Mouse (Mus musculus) cerebellum, postnatal 10 days (tissue): ENCODE measurements around the gene Cdh18.
"Not testable (repeated sequence)": the region's sequence is repeated elsewhere in the genome, so short reads cannot be mapped to it uniquely, and the experiment has no call there.

Experiments used
- DNase-seq, 2 experiments: peaks; one replicate each; pipeline ENCODE4 v3.0.0; 2021; ENCODE audit warnings: mixed read lengths in 2 of 2

The Cdh18 gene

DNA sequence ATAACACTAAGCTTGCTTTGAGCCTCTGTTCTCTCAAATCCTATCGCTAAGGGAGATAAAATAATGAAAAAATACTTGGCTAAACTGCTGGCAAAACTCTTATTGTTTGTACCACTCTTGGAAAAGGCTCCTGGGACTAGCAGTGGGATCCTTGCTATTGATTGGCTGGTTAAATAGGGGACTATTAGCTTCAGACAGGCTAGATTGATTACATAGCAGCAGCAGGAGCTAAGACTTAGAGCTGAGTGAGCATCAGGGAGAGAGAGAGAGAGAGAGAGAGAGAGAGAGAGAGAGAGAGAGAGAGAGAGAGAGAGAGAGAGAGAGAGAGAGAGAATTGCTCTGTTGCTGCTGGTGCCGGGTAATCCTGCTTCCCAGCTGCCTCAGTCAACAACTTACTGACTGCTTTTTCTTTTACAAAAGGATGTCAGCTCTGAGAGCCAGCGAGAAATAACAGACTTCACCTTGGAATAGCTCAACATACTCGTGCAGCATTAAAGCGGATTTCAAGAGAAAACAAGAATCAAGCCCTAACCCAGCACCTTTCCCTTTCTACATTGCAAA lies at the start of gene Cdh18:
TSS of gene Cdh18 (plus strand) at position 312 of the 561 bp plus-strand sequence.
- no peak for DNase-seq

DNA sequence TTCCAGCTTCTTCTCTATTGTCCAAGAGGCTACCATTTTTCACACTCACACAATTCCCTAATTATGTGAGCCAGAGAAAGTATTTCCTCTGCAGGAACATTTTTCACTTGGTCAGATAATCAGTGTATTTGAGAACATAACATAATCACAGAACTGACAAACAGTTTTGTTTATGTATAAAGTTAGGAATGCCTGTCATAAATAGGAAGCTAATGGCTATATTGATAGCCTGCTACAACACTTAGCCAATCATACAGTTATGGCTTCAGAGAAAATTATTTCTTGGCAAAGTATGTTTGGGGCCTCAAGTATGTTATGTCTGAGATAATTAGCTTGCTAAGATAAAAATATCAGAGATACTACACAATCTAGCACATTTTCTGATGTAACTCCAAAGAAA lies 37.6 kb upstream of the Cdh18 start:
- DNase-seq: no peak

DNA sequence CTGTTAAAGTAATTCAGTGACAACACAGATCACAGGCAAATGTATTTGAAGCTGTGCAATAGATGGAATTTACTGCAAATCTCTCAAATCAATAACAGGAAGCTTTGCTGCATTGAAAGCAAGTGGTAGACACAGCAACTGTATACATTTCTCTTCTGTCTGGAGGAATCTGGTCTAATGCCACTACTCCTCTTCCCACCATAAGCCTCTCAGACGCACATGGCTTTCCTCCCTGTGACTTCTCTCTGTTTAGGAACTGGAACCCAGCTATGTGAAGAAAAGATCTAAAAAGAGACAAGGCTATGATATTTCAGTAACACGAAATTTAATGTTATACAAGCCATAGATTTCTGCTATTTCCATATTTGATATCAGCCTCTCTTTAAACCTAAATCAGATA lies 13.0 kb upstream of the Cdh18 start:
- no peak for DNase-seq

DNA sequence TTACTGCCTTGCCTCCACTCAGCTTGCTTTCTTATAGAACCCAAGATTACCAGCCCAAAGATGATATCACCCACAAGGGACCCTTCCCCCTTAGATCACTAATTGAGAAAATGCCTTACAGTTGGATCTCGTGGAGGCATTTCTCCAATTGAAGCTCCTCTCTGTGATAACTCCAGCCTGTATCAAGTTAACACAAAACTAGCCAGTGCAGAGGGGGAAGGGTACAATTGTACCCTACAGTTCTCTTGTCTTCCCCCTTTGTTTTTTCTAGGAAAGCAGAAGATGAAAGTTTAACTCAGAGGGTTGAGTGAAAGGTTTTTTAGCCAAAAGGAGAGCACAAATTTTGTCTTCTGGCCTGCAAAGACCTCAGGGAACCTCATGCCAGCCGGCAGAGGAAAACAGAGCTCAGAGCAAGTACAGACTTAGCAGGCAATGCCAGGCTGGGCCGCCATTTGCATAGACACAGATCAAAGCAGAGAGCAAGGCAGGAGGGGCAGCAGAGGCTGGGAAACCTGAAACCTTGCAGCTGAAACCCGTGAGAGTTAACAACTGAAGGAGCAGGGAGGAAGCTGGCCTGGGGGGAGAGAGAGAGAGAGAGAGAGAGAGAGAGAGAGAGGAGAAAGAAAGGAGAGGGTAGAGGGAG lies 29.3 kb downstream of the Cdh18 start:
- no peak for DNase-seq

DNA sequence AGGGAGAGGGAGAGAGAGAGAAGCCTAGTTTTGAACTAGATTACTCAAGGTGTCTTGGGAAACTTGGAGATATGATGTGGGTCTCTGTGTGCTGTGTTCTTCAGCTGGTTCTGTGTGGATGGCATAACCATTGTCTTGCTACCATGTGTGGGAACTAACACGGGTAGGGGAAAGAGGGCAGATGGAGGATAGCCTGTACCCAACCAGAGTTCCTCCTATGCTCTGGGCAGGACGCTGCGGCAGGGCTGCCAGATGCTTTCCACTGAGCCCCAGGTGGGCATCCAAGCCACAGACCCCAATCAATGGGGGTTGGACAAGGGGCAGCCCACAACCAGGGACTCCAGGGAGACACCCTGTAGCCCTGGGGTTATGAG lies 29.8 kb downstream of the Cdh18 start:
- no peak for DNase-seq

DNA sequence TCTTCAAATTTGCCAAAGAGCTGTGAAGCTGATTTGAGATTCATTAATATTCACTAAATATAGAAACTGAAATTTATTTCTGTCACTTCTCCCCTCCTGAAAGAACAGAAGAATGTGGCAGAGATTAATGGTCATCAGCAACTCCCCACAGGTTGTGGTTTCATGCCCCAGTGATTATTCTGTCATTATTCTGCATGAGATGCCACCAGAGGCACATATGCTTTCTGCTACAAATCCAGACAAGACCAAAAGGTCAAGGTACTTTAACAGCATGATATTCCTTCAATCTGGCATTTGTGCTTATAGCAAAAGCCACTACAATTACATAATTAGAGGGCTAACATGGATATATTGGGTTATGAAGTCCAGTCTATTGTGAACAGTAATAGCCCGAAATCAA lies 35.8 kb downstream of the Cdh18 start:
- peak; percentile 71 to 75 for DNase-seq

DNA sequence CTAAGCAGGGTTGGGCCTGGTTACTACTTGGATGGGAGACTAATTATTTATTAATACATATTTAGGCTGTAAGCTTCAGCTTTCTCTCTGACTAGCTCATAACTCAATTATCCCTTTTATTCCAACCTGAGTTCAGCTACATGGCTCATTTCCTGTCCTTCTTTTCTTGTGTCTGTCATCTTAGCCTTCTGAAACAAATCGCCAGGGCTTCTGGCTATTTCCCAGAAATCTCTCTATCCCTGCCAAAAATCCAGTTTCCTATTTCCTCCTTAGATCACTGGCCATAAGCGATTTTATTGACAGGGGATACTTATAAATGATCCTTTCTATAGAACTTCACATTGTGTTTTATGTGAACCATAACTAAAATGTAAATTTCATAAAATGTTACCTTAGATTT lies 167.6 kb downstream of the Cdh18 start:
- DNase-seq: peak; percentile 67 to 71

DNA sequence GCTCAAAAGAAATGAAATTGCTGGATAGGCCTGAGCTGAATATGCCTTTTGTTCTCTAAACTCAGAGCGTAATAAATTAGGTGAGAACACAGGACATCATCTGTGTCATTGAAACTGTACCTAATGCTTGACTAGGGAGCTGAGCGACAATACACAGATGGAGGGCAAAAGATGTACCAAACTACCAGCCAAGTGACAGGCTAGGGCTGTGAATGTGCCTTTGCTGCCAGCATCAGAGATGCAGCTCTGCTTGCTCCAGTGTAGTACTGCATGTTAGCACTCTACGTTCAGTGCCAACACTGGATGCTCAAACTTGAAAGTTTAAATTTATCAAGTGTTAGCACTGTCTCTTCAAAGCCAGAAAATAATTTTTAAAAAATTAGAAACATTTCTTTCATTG lies 168.9 kb downstream of the Cdh18 start:
- DNase-seq: peak; percentile 66 to 75

DNA sequence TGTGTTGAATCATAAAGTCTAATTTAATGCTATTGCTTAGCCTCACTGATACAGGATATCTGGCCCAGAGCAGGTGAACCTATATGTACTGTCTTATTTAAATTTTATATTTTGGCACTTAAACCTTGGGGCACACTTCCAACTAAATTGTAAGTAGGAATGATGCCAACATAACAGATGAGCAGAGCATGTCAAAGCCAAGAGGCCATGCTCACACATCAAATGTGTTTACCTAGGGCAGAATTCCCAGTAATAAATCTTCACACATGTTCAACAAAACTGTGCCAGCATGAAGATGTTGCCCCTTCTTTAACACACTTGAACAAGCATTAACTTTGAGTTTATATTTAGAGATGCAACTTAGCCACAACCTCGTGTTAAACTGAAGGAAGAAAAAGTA lies 177.8 kb downstream of the Cdh18 start:
- peak; percentile 64 to 75 for DNase-seq

DNA sequence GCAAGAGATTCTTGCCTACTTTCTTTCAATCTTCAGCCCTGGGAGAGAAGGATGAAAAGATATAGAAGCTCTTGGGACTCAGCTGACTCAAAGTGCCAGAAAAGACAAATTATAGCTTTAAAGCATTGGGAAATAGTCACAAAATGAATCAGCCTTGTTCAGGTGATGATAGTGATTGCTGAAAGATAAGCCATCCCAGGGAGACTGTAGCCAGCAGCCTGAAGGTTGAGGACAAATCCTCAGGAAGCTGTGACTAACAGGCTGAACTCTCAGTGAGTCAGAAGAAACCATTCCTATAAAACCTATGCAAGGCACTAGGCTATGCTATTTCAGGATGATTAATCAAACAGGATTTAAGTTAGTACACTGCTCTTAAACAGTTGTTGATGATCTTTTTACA lies 184.2 kb downstream of the Cdh18 start:
- no peak for DNase-seq

DNA sequence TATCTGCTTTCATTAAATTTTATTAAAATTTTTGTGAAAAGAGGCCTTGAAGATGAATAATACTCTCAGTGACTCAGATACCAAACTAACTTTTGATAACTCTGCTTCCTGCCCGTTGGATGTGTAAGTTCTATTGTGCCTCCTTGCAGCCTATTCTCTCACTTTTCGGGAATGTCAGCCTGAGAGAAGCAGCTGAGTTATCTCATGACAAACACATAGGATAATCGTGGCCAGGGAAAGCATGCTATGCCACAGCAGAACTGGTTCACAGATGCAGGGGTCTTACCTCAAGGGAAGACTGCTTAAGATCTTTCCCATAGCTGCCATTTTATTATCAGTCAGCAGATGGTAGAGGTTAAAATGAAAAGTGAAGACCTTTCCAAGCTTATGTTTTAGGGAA lies 187.3 kb downstream of the Cdh18 start:
- DNase-seq: no peak

DNA sequence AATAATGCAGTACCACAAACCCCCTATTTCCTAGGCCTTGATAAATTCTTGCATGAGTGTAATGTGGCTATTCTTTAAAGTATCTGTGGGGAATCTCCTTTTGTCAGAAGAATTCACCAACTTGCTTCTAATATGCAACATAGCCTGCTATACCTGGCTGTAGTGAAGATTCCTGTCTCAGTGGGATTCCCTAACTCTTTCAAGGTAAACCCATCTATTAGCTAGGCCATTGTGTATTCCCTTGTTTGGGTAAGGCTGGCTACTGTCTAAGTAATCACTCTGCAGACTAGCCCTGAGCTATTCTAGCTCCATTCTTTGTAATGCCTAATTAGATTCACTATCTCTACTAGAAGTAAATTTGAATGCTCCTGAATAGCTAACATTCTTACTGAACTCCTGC lies 212.4 kb downstream of the Cdh18 start:
- not testable (repeated sequence) for DNase-seq

DNA sequence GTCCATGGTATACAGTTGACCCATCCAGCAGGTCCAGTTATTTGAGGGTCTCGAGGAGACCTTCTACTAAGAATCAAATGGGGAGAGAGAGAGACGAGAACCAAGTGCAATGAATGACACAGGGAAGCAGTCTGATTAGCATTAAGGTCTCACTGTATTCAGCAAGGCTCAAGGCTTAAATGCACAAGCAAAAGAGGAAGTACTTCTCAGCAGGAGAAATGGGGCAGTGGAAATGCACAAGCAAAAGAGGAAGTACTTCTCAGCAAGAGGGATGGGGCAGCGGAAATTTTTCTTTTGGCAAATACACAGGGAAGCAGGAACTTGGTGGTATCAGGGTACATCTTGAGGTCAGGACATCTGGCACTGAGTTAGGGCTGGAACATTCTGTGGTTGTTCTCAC lies 217.8 kb downstream of the Cdh18 start:
- not testable (repeated sequence) for DNase-seq

DNA sequence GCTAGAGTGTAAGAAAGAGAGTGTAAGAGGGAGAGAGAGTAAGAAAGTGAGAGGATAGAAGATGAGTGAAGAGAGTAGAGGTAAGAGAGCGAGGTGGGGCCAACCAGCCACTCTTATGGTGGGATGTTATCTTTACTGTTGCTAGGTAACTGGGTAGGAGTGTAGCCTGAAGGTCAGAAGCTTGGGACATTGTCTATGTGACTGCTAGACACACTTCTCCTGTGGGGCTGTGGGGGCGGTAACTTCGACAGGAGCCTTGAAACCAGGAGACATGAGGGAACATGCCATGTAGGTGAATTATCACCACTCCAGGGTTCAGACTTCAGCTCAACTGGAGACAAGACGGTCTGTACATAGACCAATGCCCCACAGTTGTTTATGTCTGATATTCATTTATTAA lies 227.5 kb downstream of the Cdh18 start:
- no peak for DNase-seq

DNA sequence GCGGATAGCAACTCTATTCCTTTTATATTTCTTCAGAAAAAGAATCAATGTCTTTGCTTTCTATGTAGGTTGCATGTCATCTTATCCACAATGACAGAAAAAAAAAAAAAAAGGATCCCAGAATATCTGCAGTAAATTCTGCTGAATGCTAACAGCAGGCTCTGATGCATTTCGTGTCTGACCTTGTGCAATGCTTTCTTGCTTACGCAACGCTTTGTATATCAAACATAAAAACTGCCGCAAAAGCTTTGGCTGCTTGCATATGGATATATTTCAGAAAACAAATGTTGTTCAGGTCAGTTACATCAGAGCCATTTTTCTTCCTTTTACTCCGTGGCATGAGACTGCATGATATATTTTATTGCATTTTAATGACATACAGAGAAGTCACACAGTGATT lies 240.9 kb downstream of the Cdh18 start:
- DNase-seq: no peak

DNA sequence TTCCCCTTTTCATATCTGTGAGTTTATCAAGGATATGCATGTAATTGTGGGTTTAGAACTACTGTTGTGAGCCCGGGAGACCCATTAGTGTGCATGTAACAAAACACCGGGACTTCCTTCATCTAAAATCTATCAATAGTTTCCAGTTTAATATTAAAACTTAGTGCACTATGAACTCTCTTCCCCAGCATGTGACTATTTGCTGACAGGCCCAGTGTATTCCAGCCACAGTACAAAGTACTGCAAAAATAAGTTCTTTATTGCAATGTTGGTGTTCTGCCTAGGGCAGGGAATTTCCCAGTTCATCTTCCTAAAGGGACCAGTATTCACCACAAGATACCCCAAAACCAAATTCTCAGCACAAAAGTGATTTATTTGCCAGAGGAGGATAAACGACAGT lies 243.0 kb downstream of the Cdh18 start:
- no peak for DNase-seq

DNA sequence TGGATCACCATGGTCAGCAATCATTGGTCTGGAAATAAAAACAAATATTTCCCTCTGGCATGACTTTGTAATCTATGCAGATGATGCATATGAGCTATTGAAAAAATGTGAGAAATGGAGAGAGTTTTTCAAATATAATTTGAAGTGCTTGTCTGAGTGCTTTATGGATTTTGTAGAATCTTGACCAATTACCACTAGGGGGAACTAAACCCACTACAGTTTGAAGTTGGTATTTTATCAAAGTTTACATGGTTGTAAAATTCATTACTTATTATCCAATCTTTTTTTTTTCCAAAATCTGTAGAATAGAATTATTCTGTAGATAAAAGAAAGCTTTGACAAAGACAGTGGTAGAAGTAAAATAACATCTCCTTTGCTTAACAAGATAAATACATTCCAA lies 284.3 kb downstream of the Cdh18 start:
- DNase-seq: peak in 1 of 2 experiments; percentile 3

DNA sequence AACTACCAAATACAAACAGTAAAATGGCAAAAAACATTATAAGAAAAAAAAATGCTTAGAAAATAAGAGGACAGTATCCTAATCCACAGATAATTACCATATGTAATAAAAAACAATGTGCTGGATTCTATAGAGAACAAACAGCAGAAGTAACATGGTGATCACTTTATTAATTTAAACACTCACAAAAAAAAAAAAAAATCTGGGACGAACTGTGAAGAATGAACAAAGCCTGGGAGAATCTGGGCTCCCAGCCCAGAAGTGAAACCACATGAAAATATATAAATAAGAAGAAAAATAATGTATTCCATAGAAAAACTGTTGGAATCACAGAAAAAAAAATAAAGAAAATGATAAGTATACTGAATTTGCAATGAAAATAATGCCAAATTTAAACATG lies 288.4 kb downstream of the Cdh18 start:
- no peak for DNase-seq

DNA sequence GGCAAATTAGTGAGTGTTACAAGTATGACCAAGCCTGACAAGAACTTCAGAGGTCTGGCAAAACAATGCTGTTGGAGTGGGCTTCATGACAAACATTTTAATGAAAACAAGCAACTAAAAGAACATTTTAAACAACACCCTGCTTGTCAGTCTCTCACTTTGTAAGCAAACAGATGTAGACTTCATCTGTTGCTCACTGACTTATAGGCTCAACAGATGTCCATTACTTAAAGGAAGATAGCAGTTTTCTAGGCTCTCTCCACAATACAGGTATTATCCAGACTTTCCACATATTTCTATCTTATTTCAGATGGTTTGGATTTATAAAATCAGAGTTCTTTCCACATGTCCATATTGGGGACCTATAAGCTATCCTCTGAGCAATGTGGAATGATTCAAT lies 308.9 kb downstream of the Cdh18 start:
- DNase-seq: no peak

DNA sequence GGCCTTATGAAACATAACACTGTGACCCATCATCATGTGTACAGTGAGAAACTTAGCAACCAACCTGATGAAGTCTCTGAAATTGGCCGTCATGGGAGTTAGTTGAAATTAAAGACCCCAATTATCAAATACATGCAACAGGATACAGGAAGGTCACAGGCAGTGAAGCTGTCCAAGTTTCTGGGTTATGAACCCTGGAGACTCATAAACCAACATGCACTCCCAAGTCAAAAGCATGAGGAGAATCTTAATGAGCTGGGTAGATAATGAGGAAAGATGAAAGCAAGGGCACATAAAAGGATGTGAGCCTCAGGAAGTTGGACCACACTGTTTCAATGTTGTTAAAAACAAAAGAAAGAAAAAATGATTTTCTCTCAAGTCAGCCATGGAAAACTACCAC lies 321.9 kb downstream of the Cdh18 start:
- DNase-seq: no peak

DNA sequence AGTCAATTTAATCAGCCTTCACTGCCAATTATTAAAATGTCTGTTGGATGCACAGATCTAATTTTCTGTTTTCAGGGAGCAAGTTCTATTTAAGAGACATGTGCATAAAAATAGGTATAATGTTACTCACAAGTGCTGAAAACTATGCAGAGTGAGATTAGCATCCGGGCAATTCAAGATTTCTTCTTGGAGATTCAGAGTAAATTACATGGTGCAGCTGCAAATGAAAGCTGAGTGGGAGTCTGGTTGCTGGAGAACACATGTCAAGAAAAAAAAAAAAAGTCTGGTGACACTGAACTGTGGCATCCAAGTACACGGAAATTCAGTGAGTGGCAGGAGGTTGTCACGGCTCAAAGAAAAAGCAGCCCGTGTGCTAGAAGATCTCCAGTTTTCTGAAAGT lies 348.9 kb downstream of the Cdh18 start:
- DNase-seq: no peak

DNA sequence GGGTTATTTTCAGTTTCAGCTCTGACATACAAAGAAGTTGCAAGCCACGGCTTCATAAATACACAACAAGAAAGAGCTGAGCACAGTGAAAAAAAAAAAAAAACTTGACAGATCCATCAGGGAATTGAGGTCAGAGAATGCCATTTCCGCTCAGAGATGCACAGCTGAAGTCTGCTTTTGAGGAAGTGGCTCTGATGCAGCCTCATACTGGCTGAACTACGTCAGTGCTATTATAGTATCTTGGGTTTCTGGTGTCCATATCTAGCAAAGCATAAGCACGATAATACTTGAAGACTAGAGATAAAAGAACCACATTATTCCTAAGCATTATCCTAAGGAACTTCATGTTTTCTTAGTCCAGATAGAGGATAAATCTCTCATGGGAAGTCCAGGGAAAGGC lies 349.4 kb downstream of the Cdh18 start:
- no peak for DNase-seq

DNA sequence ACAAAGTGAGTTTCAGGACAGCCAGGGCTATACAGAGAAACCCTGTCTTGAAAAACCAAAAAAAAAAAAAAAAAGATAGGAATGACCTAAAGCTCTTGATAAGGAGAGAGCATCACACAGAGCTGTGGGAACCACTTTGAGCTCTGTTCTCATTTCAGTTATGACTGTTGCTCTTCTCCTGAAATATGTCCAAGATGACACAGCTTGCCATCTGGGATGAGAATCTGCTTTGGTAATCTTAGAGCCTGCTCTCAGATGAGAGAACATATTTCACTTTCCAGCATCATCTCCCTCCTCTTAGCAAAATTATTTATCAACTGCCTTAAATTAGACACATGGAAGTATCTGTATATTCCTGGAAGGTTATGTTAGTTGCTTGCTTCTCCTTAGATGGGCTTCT lies 365.6 kb downstream of the Cdh18 start:
- DNase-seq: peak; percentile 38 to 41

DNA sequence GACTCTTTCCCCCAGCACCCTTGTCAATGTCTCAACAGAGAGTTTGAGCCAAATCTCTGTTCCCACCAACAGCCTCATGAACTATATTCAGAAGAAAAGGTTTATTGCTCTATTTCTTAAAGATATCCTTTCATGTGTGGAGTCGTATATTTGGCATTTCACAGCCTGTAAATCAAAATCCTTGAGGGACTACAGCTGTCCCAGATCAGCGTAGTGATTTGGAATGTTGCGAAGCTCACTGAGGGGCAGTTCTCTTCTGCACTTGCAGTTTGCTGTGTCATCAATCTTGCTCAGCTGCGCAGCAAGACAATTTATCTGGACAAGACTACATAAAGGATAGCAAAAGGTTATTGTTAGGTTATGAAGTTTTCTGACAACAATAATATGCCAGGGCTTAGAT lies 385.5 kb downstream of the Cdh18 start:
- DNase-seq: no peak

DNA sequence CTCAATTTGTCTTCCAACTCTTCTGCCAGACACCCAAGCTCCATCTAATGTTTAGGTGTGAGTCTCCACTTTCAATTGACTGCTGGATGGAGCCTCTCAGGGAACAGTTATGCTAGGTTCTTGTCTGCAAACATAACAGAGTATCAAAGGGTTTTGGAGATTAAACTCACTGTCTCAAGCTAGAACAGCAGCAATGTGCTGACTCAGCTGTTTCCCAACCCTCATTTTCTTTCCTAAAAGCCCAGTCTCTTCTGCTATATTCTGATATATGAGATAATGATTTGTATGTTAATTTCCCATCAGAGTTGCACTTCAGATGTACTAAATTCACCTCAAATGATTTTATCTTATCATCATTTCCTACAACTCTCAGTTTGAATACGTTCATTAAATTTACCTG lies 398.4 kb downstream of the Cdh18 start:
- DNase-seq: no peak
